Mouse (Mus musculus) brain, embryonic 18.5 days (tissue): ENCODE data around the gene Aoc3.
"Not testable (repeated sequence)": the region's sequence is repeated elsewhere in the genome, so short reads cannot be mapped to it uniquely, and the experiment has no call there.

Experiments
- DNase-seq: peaks from one replicate; pipeline ENCODE4 v3.0.0-alpha.2; 2012; ENCODE audit warnings: low read depth, low spot score

Gene Aoc3

DNA sequence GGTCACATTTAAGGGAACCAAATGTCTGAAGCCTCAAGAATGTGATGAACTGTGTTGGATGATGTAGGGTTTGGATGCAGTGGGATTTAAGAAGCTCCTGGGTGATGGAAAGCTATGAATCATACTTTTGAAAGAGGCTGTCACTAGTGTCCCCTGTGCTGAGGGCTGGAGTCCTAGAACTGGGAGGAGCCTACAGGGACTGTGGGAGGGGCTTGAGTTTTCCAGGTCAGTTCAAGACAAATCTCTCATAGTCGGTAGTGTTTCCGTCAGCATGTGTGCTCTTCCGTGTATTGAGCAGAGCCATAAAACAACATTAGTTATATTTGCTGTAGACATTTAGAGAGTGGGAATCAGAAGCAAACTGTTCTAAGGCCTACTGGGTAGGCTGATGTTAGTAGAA lies 3.1 kb upstream of the Aoc3 start:
- no peak for DNase-seq

DNA sequence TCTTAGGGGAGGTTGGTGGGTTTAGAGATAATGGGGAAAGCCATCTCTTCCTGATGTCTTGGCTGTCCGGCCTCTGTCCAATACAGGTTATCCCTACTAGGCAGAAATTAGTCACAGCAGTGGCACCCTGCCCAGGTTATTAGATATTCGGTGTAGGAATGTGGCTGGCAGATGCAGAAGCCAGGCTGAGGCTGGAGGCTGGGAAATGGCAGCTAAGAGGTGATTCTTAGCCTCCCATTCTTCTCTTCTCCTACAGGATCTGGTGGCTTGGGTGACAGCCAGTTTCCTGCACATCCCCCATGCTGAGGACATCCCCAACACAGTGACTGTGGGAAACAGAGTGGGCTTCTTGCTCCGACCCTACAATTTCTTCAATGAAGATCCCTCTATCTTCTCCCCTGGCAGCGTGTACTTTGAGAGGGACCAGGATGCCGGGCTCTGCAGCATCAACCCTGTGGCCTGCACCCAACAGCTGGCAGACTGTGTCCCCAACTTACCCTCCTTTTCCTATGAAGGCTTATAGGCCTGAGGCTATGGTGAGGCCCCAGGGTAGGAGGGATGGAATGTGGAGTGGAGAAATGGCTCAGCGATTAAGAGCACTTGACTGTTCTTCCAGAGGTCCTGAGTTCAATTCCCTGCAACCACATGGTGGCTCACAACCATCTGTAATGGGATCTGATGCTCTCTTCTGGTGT lies 1.3 kb upstream of the Aoc3 start:
- DNase-seq = no peak

DNA sequence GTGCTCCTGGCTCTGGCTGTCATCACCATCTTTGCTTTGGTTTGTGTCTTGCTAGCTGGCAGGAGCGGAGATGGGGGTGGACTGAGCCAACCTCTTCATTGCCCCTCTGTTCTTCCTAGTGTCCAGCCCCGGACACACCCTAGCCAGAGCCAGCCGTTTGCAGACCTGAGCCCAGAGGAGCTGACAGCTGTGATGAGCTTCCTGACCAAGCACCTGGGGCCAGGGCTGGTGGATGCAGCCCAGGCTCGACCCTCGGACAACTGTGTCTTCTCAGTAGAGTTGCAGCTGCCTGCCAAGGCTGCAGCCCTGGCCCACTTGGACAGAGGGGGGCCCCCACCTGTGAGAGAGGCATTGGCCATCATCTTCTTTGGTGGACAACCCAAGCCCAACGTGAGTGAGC lies 556 bp downstream of the Aoc3 start:
- DNase-seq = not testable (repeated sequence)

DNA sequence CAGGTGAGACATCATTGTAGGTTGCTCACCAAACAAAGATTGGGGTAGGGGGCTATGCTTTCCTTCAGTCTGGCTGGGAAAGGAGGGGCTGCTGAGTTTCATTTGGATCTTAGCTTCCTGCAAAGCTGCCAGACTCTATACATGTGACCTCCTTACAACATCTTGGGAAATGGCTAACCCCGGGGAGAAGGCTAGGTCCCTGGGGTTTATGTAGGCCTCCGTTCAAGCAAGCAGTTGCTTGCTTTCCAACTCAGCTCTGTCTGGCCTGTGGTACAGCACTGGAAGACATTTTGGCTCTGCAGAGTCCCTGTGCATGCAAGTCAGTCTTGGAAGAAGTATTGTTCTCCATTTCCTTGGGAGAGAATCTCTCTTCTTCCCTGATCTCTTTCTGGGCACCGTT lies 2.1 kb downstream of the Aoc3 start:
- no peak for DNase-seq

DNA sequence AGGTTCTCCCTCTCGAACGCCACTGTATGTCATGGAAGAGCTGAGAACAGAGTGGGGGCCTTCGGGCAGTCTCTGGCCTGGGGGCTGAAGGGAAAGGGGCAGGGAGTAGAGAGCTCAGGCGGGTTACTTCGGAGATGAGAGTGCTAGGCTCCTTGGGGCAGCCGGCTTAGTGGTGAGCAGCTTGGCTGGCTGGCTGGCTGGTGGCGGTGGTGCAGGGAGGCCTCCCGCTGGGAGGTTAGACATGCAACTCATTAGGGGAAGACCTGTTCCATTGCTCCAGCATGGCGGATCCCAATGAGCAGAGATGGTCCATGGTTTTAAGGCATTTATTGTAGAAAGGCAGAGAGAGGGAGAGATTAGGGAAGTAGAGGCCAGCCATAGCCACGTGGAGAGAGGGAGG lies 3.6 kb downstream of the Aoc3 start:
- DNase-seq = no peak

DNA sequence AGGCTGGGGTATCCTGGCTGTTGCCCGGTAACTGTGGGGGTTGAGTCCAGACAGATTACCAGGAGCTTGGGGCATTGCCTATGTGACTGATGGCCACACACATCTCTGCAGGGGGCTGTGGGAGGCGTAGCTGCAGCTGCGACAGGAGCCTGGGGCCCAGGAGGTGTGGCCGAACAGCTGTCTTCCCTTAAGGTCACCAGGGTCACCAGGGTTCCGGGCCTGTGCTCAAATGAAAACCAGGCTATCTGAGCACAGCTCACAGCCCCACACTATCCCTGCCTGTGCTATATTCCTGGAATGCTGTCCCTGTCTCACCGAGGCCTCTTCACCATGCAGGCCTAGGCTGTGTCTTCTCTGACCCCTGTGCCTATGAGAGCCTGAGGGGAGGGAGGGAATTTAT lies 4.1 kb downstream of the Aoc3 start:
- DNase-seq = no peak

DNA sequence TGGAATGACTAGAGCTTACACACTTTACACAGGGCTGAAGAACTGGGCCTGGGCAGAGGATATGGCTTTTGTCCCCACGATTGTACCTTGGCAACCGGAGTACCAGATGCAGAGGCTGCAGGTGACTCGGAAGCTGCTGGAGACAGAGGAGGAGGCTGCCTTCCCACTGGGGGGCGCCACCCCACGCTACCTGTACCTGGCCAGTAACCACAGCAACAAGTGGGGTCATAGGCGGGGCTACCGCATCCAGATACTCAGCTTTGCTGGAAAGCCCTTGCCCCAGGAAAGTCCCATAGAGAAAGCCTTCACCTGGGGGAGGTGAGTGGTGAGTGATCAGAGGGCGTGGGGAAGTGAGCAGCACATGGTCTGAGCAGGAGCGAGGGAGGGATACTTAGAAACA lies 5.3 kb downstream of the Aoc3 start:
- DNase-seq = no peak

DNA sequence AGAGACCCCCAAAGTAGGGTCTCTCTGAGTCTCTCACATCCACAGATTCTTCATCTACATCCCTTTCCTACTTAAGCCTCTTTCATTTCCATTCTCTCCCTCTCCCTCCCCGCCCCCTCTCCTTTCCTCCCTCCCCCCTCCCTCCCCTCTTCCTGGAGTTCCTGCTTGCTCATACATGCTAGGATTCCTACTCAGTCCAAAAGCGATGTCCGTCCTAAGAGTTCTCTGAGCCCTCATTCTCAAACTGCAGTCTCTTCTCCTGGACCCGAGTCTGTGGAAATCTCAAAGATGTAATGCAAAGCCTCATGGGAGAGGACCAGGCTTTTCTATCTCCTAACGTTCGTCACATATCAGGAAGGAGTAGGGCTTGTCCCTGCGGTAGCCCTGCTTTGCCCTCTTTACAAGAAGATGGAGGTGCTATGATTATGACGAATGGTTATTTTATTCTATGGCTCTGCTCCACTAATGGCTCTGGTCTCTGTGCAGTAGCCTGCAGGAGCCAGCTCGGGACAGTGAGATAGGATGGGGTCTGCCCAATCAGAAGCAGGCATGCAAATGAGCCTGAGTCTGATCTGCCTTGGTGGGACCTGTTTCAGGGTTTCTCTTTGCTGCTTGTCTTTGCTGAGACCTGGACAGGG lies 7.8 kb downstream of the Aoc3 start:
- no peak for DNase-seq

DNA sequence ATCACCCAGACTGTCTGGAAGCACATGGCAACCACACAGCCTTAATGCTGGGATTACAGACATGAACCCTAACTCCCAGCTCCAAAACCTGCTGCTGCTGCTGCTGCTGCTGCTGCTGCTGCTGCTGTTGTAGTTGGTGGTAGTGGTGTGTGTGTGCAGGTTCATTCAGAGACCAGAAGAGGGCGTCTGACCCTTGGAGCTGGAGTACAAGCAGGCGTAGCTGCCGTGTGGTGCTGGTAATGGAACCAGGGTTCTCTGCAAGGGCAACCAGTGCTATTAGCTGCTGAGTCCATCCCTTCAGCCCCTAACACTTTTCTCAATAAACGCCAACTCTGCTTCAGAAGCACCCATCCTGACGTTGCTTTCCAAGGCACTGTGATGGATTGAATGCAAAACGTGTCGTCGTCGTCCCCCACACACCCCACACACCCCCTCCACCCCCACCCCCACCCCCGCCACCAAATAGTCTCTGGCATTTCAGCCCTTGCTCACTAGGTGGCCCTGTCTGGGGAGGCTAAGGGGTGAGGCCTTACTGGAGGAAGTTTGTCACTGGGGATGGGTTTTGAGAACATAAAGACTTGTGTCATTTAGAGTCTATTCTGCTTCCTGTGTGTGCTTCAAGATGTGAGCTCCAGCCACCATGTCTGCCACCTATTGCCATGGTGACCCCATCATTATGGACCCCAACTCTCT lies 16.8 kb downstream of the Aoc3 start:
- no peak for DNase-seq

DNA sequence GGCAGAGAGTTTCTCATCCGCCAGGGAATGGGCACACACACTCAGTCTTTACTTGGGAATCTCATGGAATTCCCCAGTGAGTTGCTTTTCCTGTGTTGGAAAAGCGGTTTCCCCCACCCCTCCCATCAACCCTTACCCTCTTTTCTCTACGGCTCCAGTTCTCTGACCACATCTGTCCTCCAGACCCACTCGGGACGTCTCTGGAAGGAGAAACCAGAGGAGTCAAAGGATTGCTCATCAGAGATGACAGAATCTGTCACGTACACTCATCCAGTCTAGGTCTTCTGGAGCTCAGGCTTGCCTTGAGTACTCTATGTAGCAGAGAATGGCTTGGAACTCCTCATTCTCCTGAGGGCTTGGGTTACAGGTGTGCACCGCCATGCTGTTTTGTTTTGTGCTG lies 18.4 kb downstream of the Aoc3 start:
- no peak for DNase-seq

DNA sequence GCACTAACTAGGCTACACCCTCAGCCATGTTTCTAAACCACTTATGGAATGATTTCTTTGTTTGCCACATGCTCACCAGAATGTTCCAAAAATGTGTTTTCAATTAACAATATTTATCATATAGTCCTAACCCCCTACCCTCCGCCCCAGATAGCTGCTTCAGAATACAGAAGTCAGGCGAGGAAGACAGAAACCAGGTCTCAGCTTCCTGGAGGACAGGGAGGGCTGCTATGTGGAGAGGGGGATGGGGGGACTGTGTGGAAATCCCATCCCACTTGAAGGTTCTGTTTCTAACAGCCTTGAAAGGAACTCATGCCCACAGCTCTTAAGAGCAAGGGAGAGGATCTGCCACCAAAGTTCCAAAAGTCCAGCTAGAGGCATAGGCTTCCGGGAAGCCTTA lies 18.8 kb downstream of the Aoc3 start:
- DNase-seq = no peak

DNA sequence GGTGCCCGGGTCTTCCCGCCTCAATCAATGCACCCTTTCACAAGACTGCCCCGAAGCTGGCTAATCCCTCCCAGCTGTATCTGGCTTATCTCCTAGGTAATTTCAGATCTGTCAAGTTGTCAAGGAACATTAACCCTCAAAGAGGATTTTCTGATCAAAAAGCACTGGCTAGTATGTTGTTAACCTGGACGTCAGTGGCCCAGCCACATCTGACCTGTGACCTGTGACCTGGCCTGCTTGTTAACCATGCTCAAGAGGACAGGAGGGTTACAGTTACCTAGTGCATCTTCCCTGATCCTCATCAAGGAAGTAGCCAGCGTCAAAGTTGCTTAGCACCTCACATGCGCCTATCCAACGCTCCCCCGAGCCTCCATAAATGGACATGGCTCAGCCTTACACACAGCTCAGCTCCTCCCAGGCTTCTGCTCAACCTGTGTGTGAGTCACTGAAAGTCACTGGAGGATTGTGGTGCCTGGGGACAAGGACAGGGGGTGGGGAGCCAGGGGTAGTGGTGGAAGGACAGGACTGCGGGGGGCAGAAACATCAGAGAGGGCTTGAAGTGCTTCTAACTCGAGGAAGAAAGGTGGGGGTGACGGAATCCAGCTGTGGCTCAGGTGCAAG lies 20.8 kb downstream of the Aoc3 start:
- DNase-seq = no peak

DNA sequence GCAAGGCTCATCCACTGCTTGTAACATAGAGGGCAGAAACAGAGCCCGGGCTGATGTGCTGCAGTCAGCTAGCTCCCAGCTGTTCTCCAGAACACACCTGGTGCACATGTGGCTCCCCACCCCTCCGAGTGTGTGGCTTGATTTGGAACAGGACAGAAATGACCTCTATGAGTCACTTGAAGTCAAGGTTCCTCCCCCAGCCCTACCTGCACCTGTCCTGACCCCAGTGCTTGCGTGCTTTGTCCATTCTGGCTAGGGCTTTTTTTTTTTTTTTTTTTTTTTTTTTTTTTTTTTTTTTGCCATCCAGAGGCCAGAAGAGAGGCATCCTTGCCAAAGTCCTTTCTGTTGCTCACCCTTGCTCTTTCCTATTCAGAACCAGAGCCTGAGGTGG lies 21.3 kb downstream of the Aoc3 start:
- no peak for DNase-seq

DNA sequence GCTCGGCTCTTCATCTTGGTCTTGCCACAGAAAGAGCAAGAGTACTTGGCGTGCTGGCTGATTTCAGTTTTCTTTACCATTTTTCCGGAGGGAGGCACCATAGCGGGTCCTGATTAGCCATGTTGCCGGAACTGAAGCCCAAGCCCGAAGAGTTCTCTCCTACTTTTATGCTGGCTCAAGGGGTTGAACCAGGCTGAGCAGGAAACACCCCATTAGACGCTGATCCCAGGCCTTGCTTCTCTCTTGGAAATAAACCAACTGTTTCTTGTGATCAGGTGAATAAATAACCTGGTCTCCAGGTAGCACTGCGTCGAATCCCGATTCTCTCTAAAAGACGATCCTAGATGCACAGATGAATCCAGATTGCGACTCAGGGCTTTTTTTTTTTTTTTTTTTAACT lies 23.0 kb downstream of the Aoc3 start:
- DNase-seq = no peak

DNA sequence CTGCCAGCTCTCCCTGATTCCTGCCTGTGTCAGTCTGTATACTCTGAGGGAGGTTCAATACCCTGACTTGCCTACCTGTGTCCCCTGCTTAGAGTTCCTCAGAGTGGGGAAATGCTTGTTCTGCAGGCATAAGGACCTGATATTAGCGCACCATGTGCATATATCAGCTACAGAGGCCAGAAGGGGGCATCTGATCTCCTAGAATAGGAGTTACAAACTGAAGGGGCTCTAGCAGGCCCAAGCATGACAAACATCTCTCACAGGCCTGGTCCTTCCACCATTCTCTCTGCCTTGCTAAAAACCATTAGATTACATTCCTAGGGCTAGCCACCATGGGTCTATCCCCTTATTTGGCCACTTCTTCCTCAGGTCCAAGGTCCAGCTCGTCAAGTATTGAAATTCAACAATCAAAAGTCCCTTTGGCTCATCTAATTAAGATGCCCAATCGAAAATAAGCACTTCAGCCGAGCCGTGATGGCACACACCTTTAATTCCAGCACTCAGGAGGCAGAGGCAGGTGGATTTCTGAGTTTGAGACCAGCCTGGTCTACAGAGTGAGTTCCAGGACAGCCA lies 24.1 kb downstream of the Aoc3 start:
- DNase-seq = no peak

DNA sequence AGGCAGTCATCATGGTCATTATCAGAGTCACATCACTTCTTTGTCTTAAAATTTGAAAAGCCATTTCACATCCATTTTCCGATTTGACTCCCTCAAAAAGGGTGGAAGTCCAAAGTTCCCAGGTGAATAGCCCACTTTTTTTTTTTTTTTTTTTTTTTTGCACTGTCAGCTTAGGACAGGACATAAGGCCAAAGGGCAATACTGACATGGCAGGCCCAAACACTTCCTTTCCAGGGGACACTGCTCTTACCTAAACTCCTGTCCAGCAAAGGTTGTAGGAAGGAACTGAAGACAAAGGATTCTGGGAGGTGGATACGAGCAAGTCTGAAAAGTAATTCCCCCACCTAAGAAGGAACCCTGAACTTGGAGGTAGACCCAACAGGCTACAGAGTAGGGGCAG lies 25.5 kb downstream of the Aoc3 start:
- no peak for DNase-seq

DNA sequence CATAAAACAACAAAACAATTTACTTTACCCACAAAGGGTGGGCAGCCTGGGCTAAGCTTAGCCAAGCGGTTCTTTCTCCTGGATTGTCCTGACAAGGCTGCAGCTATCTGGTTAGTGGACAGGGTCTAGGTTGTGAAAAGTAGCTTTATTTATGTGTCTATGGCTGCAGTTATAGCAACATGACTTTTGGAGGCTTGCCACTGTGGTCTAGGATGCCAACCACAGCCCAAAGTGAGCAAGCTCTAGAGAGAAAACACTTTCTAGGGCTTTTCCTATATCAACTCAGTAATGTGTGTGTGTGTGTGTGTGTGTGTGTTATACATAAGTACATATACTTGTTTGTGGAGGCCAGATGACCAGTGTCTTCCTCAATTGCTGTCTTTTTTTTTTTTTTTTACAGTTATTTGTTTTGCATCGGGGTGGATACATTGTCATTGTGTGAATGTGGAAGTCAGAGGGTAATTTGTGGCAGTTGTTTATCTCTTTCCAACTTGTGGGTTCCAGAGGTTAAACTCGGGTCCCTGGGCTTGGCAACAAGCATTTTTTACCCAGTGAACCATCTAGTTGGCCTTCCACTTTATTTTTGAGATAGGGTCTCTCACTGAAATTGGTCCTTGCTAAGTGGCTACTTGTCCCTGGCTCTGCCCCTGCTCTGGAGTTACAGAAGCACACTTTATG lies 27.2 kb downstream of the Aoc3 start:
- DNase-seq = no peak

DNA sequence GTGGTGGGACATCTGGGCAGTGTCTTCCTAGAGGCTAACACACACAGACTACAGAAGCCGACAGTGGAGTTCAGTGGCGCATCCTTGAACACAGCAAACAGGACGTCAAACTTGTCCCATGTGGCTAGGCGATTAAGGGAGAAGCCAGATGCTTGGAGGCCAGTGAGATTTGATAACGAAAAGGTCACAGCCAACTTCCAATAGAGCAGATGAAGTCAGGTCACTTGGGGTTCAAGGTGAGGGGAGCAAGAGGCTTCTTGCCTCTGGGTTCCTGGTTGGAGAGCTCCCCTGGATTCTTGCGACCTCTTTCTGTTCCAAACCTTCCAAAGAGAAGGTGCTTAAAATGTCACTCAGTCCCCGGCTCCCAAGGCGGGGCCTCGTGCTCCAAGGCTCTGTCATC lies 29.4 kb downstream of the Aoc3 start:
- no peak for DNase-seq

DNA sequence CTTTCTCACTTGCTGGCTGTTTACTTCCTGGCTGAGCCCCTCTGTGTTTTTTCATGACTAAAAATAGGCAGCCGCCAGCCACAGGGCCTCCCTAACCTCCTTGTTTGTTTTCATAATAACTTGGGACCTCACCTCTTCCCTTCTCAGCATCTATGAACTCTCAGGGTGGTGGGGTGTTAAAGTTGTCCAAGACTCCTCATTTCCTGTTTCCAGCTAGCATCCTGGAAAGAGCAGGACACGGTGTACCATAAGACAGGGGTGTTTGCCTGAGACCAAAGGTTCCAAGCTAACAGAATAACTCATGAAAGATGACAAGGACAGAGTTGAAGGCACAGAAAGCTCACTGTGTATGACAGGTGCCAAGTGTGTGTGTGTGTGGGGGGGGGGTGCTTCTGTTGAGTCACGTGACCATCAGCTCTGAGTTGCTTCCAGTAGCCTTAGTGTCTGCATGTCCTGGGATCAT lies 30.3 kb downstream of the Aoc3 start:
- no peak for DNase-seq

DNA sequence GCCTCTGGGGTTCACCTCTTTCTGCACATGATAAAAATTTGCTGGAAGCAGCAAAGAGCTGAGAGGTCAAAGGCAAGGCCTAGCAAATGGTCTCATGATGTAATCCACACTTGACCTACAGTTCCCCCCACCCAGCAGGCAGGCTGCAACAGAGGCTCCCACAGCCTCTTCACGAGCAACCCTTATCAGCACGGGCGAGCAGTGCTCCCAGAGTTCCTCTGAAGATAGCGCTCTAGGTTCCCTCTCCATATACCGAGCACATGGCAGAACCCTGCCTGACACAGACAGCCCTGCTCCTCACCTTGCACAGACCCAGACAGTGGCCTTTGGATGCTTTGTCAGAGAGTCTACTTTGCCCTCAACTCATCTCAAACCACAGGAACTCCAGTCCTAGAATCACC lies 34.1 kb downstream of the Aoc3 start:
- no peak for DNase-seq

DNA sequence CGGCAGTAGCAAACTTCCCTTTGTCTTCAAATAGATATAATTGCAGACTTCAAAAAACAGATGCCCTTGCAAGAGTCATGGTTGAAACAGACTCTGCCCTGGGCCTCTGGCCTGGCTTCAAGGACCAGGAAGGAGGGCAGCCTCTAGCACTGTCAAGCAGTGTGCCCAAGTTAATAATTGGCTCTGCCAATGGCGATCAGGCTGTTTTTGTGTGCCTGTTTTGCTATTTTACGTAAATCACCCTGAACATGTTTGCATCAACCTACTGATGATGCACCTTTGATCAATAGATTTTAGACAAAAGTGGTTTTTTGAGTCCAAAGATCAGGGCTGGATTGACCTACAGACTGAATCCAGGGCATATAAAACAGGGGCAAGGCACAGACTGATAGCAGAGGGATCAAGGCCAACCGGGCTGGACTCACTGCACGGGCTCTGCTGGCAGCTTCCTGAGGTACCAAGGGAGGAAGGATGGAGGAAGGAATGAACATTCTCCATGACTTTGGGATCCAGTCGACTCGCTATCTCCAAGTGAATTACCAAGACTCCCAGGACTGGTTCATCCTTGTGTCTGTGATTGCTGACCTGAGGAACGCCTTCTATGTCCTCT lies 37.0 kb downstream of the Aoc3 start, which contains the start of gene G6pc:
Gene G6pc, plus strand, starts transcription at position 236 of the 610 bp plus-strand sequence.
- DNase-seq = no peak
